Mouse (Mus musculus) heart, postnatal 36 days (tissue): ENCODE measurements at regions not wholly inside any gene's neighbourhood (a gene's known extent, or its start where the extent isn't known, plus 50 kb on each side); places are given as distances from the start of the nearest gene placed in this dataset.

Experiments
- DNase-seq, 2 experiments: peaks; one replicate each; pipeline ENCODE4 v3.0.0; 2021 to 2022
- intact Hi-C: fragments of 180-260 bp; cut with DNase I; formaldehyde crosslinking; loops from one replicate; pipeline ENCODE4 v1.15.1; 2025

- intact Hi-C loops, result no loop called here
- DNase-seq, result no peak
Observed at GRCm38 (mm10) chr5:116790419-116790818, 198.8 kb upstream of the Srrm4 start.

GRCm38 (mm10) chr5:116789859-116790258, 198.2 kb upstream of the Srrm4 start:
- DNase-seq, result no peak
- intact Hi-C loops, result no loop called here

DNA sequence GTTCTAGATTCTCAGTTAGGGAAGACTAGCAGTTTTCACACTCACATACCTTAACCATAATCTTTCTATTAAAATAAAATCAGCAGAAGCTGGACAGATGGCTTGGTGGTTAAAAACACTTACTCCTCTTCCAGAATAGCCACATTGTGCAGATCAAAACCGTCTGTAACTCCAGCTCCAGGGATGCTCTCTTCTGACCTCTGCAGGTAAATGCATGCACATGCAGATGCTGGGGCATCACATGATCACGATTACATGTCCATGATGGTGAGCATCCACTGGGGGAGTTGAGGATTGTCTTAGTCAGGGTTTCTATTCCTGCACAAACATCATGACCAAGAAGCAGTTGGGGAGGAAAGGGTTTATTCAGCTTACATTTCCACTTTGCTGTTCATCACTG, 184.8 kb upstream of the Srrm4 start:
- intact Hi-C loops, result no loop called here
- no peak for DNase-seq

GRCm38 (mm10) chr5:116766261-116766660, 174.6 kb upstream of the Srrm4 start:
- DNase-seq, result no peak
- intact Hi-C loops, result no loop called here

DNA sequence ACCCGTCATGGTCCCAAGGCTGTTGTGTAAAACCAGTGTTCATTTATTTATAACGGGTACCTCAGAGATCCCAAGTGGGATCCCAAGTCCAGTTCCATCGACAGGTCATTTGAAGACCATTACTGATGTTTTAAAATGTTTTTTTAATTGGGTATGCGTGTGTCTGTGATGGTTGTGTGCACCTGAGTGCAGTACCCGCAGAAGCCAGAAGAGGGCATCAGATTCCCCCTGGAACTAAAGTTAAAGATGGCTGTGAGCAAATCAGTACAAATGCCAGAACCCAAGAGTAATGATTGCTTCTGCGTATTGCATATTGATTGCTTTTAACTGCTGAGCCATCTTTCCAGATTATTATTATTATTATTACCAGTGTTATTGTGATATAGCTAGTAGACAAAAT, 169.7 kb upstream of the Srrm4 start:
- DNase-seq, result no peak
- intact Hi-C loops, result no loop called here

DNA sequence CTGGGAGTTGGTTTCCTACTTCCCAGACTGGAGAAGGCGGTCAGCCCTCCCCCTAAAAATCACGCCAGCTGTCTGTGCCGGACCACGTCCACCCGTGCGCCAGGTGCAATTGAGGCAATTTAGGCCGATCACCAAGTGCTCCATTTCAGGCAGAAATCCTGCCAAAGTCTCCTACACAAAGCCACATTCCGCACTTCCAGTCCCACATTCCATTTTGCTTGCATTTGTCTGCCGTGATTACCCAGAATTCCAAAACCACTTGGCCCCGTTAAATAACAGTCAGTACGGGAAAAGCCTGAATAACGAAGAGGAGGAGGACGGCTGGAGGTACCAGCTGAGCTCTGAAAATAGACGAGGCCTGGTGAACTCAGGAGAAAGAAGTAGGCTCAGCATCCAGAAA, 167.1 kb upstream of the Srrm4 start:
- no peak for DNase-seq
- intact Hi-C loops, result no loop called here

DNA sequence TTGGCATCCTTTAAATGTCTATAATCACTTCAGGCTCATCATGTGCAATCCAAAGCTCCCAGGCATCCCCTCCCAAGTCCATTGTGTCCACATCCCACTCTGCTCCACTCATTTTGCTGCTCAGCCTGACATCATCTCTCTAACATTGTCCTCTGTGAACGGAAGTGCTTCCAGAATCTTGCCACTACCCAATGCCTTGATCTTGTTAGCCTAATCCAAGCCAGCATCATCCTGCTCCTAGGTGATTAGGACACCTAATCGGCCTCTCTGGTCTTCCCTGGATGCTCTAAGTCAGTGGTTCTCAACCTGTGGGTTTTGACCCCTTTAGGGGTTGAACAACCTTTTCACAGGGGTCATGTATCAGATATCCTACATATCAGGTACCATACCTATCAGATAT, 161.3 kb upstream of the Srrm4 start:
- DNase-seq, result no peak
- intact Hi-C loops, result no loop called here

DNA sequence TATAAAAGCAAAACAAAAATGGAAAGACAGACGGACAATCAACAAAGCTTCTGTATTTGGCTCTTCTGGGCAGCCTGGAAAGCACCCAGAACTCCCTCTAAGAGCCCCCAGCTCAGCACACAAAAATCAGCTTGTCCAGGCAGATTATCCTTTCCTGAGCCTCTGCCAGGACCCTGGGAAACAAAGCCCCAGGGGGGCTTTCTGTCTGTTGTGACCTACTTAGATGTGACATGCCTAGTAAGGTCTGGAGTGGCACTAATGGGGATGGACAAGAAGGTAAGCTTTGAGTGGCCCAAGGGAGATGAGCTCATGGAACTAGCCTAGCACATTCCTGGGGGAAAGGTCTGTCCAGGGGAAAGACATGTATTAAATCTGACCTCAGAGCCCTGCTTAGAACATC, 160.5 kb upstream of the Srrm4 start:
- no peak for DNase-seq
- intact Hi-C loops, result no loop called here

- intact Hi-C loops, result no loop called here
- no peak for DNase-seq
Observed at GRCm38 (mm10) chr5:116745776-116746175, 154.2 kb upstream of the Srrm4 start.

DNA sequence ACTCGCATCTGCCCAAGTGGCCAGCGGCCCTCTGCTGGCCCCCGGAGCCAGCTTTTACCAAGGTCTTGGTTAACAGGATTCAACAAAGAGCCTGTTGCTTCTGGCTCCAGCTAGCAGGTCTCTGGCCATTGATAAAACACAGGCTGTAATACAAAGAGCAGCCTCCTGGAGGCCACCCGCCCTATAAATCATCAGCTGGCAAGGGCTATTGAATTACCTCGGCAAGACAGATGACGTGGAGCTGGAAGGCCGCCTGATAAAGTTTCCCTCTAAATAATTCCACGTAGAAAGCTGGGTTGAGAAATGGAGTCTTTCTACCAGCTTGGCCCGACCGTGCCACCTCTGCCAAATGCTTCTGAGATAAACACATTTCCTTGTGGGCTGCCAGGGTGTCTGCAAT, 152.8 kb upstream of the Srrm4 start:
- no peak for DNase-seq
- intact Hi-C loops, result no loop called here

- intact Hi-C loops, result no loop called here
- no peak for DNase-seq
Observed at GRCm38 (mm10) chr5:116735622-116736021, 144.0 kb upstream of the Srrm4 start.

DNA sequence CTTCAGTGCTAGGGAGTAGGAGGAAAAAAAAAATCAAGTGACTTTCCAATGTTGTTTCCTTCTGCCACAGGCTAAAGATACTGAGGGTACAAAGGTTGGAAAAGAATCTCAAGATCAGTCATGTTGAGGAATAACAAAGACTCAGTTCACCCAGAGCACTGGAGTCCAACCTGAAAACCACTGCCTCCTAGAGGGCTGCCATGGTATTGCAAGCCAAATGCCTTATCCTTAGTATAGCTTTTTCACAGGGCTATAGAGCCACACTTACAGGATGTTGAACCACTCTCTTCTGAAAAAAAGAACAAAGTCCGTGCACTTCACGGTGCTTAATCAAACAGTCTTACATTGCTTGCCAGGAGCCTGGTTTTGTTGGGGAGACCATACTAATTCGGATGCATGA, 139.9 kb upstream of the Srrm4 start:
- DNase-seq, result no peak
- intact Hi-C loops, result no loop called here

- no peak for DNase-seq
Observed at GRCm38 (mm10) chr5:116719200-116719599, 127.6 kb upstream of the Srrm4 start.

DNA sequence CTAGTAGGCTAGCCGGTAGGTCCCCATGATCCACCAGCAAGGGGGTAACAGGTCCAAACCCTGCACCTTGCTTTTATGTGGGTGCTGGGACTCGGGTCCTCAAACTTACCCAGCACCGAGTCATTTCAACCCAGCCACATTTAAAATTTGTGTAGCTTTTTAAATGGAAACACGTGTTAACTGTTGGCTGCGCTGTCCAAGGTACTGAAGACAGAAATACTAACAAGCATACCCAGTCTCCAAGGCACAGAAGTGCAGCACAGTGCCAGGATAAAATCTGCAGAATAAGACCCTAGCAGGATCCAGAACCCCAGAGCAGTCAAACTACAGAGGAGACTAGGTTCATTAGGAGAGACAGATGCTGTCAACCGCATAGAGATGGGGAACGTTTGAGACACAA, 122.6 kb upstream of the Srrm4 start:
- intact Hi-C loops, result no loop called here
- DNase-seq, result no peak

More at GRCm38 (mm10) chr5:116719200-116719599, 127.6 kb upstream of the Srrm4 start:
- intact Hi-C loops, result no loop called here

- intact Hi-C loops, result no loop called here
- DNase-seq, result no peak
Observed at GRCm38 (mm10) chr5:116712056-116712455, 120.4 kb upstream of the Srrm4 start.

GRCm38 (mm10) chr5:116708505-116708904, 116.9 kb upstream of the Srrm4 start:
- no peak for DNase-seq
- intact Hi-C loops, result no loop called here

DNA sequence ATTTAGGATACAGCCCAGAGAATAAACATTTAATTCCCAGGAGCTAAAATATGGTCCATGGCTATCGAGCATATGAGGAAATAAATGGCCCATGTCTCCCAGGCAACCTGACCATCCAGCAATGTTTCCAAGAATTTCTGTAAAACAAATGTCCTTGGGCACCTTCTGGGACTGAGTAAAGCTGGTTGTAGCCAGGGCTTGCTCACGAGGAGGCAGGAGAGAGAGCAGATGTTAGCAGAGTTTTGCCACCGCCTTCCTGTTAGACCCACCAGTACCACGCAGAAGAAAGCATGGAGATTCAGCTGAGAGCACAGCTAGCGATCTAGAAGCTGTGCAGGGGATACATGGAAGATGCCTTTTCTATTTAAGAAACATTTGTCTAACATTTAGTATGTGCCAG, 70.8 kb upstream of the Srrm4 start:
- intact Hi-C loops, result no loop called here
- no peak for DNase-seq

DNA sequence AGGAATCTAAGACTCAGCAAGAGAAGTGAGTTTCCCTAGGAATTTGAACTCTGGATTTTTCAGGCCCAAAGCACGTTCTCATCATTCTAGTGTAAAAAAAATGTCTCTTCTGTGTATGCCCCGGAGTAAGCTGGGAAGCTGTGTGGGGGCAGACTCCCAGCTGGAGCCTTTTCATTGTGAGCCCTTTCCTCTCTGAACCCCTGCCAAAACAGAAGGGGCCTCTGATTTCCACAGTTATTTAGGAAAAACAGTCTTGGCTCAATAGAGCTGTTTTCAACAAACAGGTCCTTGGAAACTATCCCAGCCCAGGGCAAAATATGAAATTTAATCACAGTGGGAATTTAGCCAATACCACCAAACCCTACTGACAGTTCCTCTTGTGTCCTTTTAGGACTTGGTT, 70.2 kb upstream of the Srrm4 start:
- intact Hi-C loops, result no loop called here

GRCm38 (mm10) chr5:116654486-116655420, 63.1 kb upstream of the Srrm4 start:
- no peak for DNase-seq
- intact Hi-C loops, result no loop called here

More for the DNA sequence above, 70.2 kb upstream of the Srrm4 start:
- no peak for DNase-seq
